Mouse (Mus musculus) heart, postnatal 0 days (tissue): ENCODE measurements around the gene Bcas3.

ENCODE experiments used
- CTCF ChIP-seq: IDR thresholded peaks from 2 replicates; pipeline ENCODE4 v1.5.1; 2016; ENCODE audit warnings: antibody characterized with exemption, control low read depth, low read depth
- EP300 ChIP-seq: IDR thresholded peaks from 2 replicates; pipeline ENCODE4 v1.6.1; 2016; ENCODE audit warnings: antibody characterized with exemption, low read depth

GRCm38 (mm10) chr11:85832231-85832924, 479.4 kb downstream of the Bcas3 start, which contains the start of gene Tbx2:
- TF ChIP-seq EP300 = no peak
- TF ChIP-seq CTCF = no peak
